Mouse (Mus musculus): ENCODE measurements around the gene Btbd17.

Btbd17 gene

DNA sequence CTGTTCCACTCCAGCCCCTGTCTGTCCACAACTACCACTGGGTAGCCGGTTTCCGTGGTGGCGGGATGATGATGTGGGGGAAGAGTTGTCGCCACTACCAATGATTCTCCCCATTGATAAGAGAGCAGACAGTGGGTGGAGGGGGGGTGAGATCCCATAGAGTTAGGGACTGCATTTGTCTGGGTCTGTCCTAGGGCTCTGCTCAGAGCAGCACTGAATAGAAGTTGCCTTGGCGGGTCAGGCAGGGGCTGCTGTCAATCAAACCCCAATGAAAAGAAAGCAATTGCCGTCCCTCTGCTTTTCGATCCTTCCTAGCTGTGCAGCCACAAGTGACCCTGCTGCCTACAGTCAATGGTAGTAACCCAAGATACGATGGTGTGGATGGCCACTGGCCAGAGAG, 8.2 kb upstream of the Btbd17 start:
- intact Hi-C loops (cut with DNase I), result no loop called here

DNA sequence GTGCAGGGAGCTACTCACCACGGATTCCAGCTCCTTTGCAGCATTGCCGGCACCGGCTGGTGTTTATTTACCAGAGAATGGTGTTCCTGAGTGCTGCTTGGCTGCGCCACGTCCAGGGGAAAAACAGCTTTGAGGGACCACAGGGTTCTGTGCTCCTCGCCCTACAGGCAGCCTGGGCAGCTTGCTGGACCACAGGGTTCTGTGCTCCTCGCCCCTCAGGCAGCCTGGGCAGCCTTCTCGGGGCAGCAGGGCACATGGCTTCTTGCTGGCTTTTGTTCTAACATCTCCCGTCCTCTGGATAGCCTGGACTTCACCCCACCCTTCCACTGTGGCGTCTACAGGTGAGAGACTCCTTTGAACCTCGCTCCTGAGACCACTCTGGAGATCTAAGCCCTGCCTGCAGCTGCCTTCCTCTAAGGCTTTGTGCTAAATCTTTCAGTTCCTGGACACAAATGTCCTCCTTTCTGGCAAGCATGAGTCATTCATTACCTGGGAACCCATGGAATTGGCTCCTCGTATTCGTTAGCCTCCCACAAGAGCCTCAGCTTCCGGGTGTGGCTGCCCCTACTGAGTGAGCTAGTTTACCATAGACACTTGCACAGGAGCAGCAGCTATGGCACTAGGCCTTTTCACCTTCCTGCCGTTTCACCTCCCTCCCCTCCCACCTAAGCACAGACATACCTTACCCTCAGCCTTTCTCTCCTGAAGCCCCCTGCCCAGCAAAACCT, 7.0 kb upstream of the Btbd17 start:
- intact Hi-C loops (cut with DNase I), result no loop called here

DNA sequence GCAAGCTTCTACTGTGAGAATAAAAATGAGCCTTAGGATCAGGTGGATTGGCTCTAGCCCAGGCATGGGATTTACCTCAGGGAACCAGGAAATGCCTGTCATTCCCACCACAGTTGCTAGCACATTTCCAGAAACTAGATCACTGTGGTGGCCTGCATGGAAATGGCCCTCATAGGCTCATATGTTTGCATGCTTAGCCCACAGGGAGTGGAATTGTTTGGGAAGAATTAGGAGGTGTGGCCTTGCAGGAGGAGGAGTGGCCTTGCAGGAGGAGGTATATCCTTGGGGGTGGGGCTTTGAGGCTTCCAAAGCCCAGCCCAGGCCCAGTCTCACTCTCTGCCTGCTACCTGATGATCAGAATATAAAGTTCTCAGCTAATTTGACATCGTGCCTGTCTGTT, 6.2 kb upstream of the Btbd17 start:
- intact Hi-C loops (cut with DNase I), result no loop called here

DNA sequence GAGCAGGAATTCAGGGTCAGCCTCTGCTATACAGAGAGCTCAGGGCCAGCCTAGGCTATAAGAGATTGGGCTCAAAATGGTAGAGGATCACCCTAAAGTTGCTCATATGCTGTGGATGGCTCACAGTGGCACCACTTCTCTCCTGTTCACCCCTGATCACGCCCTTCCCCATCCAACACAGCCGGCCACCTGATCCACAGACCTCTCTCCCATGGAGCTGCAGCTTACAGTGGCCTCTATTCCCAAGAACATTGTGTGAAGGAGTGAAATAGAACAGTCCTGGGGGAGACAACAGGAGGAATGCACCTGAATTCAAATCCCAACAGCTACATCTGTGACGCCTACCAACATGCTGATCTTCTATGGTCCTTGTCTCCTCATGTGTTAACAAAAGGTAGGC, 2.9 kb upstream of the Btbd17 start, which contains the start of gene Gpr142:
Gene Gpr142, plus strand, starts transcription at position 301 of the 400 bp plus-strand sequence.
- intact Hi-C loops (cut with DNase I), result loop anchor here (10.0 kb wide), 1 partner anchor 346 kb away; no protein-coding TSS in a partner anchor

DNA sequence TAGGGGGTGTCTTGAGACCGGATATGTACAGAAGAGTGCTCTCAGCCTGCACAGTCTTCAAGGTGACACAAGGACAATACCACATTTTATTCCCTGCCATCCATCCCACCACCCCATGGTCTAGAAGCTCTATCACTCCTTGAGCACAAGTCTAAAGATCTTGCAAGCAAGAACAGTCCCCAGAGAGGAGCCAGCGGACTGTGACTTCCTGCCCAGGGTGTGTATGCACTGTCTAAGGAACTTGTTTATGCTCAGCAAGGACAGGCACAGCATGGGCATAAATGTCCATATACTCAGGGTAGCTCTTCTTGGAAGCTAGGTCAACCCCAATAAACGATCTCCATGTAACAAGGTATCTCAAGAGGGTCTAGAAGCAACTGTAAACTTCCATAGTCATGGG, 2.2 kb upstream of the Btbd17 start:
- intact Hi-C loops (cut with DNase I), result loop anchor here (10.0 kb wide), 1 partner anchor 347 kb away; no protein-coding TSS in a partner anchor

DNA sequence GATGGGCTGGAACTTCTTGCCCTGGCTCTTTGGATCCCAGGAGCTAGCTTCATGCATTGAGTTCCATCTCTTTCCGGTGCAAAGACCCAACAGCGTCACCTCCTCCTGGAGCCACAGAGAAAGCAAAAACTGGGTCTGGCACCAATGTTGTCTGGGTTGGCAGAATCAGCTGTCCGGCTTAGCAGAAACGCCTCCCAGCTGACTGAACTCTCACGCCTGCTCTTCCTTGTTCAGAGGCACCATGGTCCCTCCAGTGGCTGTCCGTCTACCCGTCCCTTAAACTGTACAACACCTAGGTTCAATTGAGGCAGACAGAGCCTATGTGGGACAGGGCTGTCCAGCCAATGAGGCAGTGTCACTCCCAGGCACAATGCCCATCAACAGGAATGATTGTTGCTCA, 1.4 kb upstream of the Btbd17 start:
- intact Hi-C loops (cut with DNase I), result loop anchor here (10.0 kb wide), 1 partner anchor 348 kb away; no protein-coding TSS in a partner anchor

DNA sequence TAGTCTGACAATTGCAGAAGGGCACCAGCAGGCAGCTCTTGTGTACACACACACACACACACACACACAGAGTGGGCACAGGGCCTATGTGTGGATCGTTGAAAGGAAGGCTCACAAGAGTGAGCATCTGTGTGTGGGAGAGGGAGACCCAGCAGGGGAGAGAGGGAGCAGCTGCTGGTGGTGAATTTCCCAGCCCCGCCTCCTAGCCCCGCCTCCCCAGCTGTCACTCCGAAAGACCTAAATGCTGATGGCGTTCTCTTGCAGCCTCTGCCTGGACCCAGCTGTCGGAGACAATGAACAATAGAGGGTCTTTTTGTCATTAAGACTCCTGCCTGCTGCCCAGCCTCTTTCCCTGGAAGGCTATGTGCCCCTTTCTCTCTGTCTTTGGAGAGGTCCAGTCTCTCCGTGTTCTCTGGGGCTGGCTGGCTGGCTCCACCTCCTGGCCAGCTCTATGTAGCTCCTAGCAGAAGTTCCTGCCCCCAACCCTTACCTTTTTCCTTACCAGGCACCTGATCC, 456 bp downstream of the Btbd17 start:
- intact Hi-C loops (cut with DNase I), result loop anchor here (10.0 kb wide), 1 partner anchor 350 kb away; no protein-coding TSS in a partner anchor

DNA sequence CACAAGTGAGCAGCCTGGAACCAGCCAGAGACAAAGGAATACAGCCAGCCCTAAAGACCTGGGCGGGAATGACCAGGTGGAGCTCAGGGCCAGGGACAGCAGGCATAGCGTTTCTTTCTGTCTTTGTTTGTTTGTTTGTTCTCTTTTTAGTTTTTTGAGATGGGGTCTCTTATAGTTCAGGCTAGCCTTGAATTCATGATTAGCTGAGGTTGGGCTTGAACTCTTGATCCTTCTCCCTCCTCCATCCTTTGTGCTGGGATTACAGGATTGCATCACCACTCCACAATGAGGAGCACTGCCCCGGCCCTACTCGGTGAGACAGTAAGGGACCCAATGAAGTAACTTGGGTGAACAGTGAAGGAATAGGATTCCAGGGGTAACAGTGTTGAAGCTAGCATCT, 1.1 kb downstream of the Btbd17 start:
- intact Hi-C loops (cut with DNase I), result loop anchor here (10.0 kb wide), 1 partner anchor 350 kb away; no protein-coding TSS in a partner anchor

DNA sequence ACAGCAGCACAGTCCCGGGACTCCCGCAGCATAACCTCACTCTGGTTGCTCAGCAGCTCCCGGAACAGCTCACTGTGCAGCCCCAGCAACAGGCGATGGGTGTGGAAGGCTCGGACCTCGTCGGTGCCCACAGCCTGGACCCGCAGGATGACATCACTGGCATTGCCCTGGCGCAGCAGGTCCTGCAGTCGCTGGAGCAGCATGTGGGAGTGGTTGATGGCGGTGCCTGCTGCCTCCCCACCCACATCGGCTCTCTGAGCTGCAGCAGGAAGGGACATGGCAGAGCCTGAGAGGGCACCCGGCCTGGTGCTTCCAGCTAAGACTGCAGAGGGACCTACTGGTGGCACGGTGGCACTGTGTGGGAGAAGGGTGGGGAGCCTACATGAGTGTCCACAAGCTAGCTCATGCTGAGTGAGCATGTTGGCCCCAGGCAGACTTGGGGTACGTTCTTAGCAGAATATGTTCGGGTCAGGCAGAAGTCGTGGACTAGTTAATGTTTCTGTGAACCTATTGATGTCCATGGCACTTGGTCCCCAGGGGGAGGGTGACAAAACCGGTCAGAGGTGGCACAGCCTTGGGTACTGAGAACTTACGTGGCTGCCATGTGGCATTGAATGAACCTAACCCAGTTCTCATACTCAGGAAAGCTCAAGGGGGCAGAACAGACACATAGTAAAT, 1.7 kb downstream of the Btbd17 start:
- intact Hi-C loops (cut with DNase I), result loop anchor here (10.0 kb wide), 1 partner anchor 351 kb away; no protein-coding TSS in a partner anchor

DNA sequence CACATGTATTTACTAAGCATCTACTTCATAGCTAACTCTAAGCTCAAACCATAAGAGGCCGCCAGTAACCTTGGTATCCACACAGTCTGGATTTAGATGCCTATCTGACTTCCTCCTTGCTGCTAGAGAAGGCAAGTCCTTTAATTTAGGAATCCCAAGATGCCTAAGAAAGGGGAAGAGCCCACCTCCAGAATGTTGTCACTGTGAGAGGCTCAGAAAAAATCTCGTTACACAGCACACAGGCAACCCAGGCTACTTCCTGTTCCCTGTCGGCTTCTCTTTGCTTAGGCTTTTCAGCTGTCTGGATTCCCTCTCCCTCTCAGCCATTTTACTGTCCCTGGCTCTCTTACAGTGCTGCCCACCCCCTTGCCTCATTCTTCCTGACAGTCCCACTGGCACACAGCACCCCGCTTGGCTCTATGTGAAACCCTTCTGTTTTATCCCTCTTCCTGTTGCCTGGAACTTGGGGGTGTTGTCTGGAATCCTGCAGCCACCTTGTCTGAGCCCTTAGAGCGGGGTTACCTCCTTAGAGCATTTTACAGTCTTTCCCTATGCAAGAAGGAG, 2.7 kb downstream of the Btbd17 start:
- intact Hi-C loops (cut with DNase I), result loop anchor here (10.0 kb wide), 1 partner anchor 352 kb away; no protein-coding TSS in a partner anchor

DNA sequence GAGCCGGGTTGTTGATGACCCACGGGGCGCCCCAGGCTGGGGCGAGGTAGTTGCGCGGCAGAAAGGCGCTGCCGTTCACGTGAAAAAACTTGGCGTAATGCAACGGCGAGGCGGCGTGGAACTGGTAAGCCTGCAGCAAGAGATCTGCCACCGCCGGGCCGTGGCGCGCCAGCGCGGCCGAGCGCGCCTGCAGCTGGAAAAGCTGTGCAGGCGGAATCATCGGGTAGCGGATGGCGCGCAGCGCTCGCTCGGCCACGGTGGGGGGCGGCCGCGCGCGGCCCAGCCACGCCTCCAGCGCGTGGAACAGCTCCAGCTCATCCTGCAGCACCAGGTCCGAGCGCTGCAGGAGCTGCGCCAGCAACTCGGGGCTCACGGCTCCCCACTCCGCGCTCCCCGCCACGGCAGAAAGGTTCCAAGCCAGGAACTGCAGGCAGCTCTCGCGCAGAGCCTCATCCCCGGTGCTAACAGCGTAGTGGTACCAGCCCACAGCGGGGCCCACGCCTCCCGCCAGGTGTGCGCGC, 3.8 kb downstream of the Btbd17 start:
- intact Hi-C loops (cut with DNase I), result loop anchor here (10.0 kb wide), 1 partner anchor 353 kb away; no protein-coding TSS in a partner anchor

DNA sequence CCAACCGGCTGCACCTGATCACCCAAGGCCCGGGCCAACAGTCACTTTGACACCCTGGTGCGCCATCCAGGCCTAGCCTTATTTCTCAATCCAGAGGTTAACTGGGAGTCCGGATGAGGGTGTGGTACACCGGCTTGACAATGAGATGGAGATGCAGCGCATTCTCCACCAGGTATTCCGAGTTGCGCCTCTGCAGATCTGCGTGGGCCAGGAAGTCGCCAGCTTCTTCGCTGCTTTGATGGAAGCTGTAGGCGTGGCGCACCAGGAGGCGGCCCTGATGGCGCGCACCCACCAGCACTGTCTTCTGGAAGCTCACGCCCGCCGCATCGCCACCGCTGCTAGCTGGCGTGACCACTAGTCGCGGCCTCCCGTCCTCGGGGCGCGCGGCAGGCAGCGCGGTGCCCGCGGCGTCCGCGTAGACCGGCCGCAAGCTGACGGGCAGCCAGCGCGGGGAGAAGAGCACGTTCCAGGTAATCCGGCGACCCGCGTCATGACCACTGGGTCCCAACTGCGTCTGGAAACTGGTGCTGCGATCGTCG, 4.3 kb downstream of the Btbd17 start:
- intact Hi-C loops (cut with DNase I), result loop anchor here (10.0 kb wide), 1 partner anchor 353 kb away; no protein-coding TSS in a partner anchor

DNA sequence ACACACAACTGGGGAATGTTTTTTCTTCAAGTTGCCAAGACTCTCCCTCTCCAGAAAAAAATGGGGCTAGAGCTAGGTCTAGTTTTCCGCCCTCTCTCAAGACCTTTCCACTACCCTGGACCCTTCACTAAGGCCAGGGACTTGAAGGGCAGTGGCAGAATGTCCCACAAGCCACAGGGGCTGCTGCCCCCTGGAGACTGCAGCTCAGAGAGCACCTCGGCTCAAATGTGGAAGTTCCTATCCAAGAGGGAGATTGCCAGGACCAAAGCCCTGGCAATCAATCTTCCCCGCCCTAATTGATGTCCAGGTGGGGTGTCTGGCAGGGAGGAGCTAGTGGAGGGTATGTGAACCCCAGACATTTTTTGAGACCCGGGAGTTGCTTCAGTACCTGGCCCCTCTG, 4.9 kb downstream of the Btbd17 start:
- intact Hi-C loops (cut with DNase I), result loop anchor here (10.0 kb wide), 1 partner anchor 354 kb away; no protein-coding TSS in a partner anchor

DNA sequence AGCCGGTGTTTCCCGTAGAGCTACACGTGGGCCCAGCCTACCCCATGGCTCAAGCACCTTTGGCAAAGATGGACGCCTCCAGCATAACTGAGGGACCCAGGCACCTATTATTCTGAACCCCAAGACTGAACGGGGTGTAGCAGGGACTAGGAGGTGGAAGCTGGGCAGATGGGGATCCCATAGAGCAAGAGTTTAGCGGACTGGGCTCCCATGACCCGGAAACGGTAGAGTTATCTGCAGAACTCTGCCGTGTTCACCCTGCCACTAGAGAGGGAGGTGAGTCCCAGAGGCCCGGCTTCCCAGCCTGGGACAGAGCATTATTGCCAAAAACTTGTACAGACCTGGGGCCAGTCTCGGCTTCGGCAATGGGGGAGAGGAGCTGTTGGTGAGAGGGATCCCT, 5.6 kb downstream of the Btbd17 start:
- intact Hi-C loops (cut with DNase I), result loop anchor here (10.0 kb wide), 1 partner anchor 355 kb away; no protein-coding TSS in a partner anchor

DNA sequence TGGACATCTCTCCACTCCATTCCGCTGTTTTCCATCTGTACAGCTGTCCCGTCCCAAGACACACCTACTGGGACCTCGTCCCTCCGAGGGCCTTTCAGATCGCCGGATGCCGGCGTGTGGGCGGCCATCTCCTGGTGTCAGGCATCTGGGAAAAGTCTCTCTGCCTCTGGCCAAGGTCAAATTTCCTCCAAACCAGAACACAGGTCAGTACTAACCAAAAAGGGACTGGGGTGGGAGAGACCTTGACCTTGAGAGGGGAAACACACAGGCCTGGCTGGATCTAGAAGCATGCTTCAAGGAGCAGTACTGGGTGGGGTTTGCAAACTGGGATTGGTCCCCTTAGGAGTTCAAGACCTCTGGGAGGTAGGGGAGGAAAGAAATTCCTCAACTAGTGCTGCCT, 6.0 kb downstream of the Btbd17 start:
- intact Hi-C loops (cut with DNase I), result loop anchor here (1.0 to 10.0 kb wide), 2 partner anchors 44 to 355 kb away; no protein-coding TSS in a partner anchor

DNA sequence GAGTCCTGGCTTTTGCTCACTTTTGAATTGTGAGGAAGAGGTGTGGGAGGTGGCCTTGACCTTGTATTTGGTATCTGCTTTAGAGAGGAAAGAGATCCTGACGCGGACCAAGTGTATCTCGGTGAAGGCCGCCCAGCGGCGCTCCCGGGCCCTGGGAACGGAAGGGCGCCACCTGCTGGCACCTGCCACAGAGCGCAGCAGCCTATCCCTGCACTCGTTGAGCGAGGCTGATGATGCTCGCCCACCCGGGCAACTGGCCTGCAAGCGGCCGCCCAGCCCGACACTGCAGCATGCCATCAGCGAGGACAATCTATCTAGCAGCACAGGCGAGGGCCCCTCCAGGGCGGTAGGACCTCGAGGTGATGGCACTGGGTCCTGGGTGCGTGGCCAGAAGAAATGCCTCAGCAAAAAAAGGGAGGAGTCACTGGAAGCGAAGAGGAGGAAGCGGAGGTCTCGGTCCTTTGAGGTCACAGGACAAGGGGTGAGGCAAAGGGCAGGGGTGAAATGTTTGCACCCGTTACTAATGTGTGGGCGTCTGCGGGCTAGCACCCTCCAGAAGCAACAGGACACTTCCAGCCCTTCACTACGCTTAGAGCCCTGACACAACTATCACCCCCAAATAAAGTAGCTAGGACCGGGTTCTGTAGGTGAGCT, 6.6 kb downstream of the Btbd17 start:
- intact Hi-C loops (cut with DNase I), result loop anchor here (1.0 kb wide), 1 partner anchor 44 kb away; no protein-coding TSS in a partner anchor

DNA sequence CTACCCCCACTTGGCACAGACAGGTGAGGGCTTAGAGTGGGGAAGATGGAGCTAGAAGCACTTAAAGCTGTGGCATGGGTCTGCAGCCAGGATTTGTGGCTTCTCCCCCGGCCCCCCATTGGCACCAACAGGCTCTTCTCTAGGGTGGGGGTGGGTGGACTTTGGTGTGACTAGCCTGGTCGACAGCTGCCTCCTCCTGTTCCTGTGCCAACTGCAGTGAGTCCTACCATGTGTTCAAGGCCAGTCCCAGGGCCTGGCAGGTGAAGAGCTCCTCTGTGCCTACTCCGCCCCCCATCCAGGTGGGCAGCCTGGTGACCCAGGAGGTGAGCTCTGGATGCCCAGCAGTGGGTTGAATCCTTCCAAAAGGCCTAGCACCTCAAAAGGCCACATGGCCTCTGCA, 8.1 kb downstream of the Btbd17 start:
- intact Hi-C loops (cut with DNase I), result no loop called here

DNA sequence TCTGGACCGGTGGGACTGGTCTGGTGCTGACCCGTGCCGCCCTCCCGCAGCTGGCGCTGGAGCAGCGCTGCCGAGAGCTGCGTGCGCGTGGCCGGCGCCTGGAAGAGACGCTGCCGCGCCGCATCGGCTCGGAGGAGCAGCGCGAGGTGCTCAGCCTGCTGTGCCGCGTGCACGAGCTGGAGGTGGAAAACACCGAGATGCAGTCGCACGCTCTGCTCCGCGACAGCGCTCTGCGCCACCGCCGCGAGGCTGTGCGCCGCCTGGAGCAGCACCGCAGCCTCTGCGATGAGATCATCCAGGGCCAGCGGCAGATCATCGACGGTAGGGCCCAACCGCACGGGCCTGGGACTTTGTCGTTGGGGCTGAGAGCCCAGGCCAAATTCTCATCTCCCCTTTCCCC, 9.4 kb downstream of the Btbd17 start:
- intact Hi-C loops (cut with DNase I), result no loop called here

DNA sequence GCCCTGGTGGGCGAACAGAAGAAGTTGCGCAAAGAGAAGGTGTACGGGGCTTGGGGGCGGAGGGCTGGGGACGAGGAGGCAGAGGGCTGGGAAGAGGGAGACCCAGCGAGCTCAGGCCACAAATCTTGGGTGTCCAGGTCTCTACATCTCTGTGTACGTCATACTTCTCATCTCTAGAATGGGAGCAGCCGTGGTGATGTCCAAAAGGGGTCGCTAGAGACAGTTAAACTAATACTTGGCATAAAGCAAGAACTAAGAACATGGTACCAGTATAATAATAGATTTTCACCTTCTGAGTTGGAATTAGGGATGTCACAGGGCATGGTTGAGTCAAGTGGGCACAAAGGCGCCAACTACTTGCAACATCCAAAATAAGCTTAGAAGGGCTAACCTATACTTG, 9.9 kb downstream of the Btbd17 start:
- intact Hi-C loops (cut with DNase I), result no loop called here

DNA sequence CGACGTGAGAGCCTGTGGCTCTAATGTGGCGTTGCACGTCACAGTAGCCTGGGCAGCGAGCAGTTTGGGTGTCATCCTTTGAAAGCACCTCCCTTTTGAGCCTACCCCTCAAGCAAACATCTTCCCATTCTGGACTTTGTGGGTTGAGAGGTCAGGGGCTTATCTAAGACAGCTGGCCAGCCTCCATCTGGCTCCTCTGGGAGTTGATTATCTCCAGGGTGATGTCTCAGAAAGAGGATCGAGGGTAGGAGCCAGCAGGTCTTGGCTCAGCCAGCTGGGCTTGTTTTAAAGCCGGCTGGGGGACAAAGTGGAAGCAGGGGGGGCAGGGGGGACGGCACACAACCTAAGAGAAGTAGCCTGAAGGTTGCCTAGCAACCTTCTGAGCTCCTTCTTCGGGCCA, 15.7 kb downstream of the Btbd17 start:
- intact Hi-C loops (cut with DNase I), result no loop called here

All from adrenal gland (tissue).